Mouse (Mus musculus): ENCODE measurements at regions not wholly inside any gene's neighbourhood (a gene's known extent, or its start where the extent isn't known, plus 50 kb on each side); places are given as distances from the start of the nearest gene placed in this dataset.

DNA sequence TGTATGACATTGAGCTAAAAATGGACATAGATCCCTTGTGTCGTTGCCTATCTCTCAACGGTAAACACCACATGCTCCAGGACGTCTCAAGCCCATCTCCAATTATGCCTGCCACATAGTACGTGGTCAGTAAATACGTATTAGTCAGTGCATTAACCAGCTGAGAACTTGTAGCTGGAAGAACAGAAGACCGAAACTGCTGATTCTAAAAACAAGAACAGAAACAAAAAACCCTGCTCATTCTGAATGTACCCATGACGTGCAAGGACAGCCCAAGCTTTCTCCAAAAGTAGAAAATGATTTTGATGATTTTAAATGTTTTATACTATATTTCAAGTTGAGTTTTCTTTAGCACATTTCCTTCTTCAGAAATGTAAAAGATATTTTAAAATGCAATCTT lies 500.7 kb upstream of the Gulo start:
- TF ChIP-seq CTCF (IDR thresholded peaks at IDR 0.05; ENCODE audit: borderline replicate concordance, control insufficient read depth, extremely low read depth, insufficient read depth, low read length, poor library complexity): no peak
- no peak for TF ChIP-seq POLR2A (IDR thresholded peaks at IDR 0.05; ENCODE audit: control insufficient read depth, extremely low read depth, insufficient read depth, low read length, poor library complexity)
